Mouse (Mus musculus): ENCODE results near the gene D630039A03Rik. TPM values are rescaled to one million over a fixed set of nuclear protein-coding genes. Genes with fewer than 3 reads are reported as not detected.

Gene D630039A03Rik
- 3.4 and 3.5 TPM in 2 replicates for polyA plus RNA-seq (2015; fragmentation: Nextera tagmentation; extraction: Ambion mirVana)

DNA sequence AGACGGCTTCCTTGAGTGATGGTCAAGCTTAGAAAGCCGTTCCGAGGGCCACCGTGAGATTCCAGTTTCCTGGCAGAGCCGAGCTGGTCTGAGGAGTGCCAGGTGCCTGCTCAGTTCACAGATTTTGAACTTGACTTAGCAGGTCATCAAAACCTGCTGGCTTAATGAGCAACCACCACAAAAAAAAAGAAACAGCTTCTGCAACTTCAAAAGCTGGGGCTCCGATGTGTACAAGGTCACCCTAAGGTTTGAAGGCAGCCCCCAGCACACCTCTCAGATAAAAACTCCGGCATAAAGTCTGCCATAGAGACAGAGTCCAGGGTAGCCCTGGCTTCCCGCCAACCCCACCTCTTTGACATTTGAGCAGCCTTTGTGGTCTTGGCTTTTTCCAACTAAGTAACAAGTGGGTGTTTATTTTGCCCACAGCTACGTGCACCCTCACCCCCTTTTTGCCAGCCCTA lies at the start of gene D630039A03Rik:
D630039A03Rik (minus strand) TSS at position 97 of the 461 bp plus-strand sequence.
- peak within 1 kb of the TSS; percentile 82 for H3K27ac ChIP-seq (ENCODE audit: low read length)
- no peaks in the 10 kb centered on the region for H3K27me3 ChIP-seq (ENCODE audit: control insufficient read depth, insufficient read depth, low read depth, low read length)
- H3K9ac ChIP-seq (ENCODE audit: low read length): peak within 1 kb of the TSS; percentile 33
- 9% methylated on average over 9 of the region's 9 CpGs for WGBS
- H3K4me1 ChIP-seq (replicated peaks; ENCODE audit: control insufficient read depth, insufficient read depth, low read length): peaks cover 10% of the 10 kb centered on the region
- no peaks in the 10 kb centered on the region for H3K36me3 ChIP-seq (ENCODE audit: control insufficient read depth, insufficient read depth, low read length)
- peak; percentile 23; the same call in 1 of the 2 replicates for ATAC-seq (ENCODE audit: low read depth)
- no peaks in the 10 kb centered on the region for H3K9me3 ChIP-seq (ENCODE audit: control insufficient read depth, low read length)
- H3K4me3 ChIP-seq (ENCODE audit: low read length): peak within 1 kb of the TSS; percentile 37
- peak within 1 kb of the TSS; percentile 51 for H3K4me2 ChIP-seq (ENCODE audit: low read depth, low read length)

DNA sequence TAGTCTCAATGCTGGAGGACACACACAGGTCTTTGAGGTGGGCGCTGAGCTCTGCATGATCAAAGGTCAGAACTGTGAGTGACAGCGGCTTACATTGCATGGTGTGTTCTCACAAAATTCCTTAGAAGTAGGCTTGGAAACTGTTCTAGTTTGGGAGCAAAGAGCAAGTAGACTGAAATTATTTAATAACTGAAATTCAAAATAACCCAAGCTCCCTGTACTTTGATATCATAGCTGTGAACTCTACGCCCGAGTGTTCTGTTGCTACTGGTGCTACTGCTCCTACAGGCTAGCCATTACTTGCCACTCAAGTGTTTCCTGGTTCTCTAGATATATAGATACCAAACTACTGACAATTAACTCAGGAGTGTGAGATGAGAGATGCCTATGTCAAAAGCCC lies 49.4 kb upstream of the D630039A03Rik start:
- Histone ChIP-seq H3K36me3 (ENCODE audit: control insufficient read depth, insufficient read depth, low read length) (no peaks in the 10 kb centered on the region), H3K9ac (ENCODE audit: low read length) (no peak overlapping the region), H3K4me2 (ENCODE audit: low read depth, low read length) (no peak overlapping the region), H3K4me3 (ENCODE audit: low read length) (no peak overlapping the region), H3K27ac (ENCODE audit: low read length) (no peak overlapping the region), H3K4me1 (replicated peaks; ENCODE audit: control insufficient read depth, insufficient read depth, low read length) (peaks cover 3% of the 10 kb centered on the region; the same call in 1 of the 2 replicates), H3K9me3 (ENCODE audit: control insufficient read depth, low read length) (no peaks in the 10 kb centered on the region), H3K27me3 (ENCODE audit: control insufficient read depth, insufficient read depth, low read depth, low read length) (no peaks in the 10 kb centered on the region)
- 91% methylated on average over 4 of the region's 4 CpGs for WGBS
- no peak for ATAC-seq (ENCODE audit: low read depth)

DNA sequence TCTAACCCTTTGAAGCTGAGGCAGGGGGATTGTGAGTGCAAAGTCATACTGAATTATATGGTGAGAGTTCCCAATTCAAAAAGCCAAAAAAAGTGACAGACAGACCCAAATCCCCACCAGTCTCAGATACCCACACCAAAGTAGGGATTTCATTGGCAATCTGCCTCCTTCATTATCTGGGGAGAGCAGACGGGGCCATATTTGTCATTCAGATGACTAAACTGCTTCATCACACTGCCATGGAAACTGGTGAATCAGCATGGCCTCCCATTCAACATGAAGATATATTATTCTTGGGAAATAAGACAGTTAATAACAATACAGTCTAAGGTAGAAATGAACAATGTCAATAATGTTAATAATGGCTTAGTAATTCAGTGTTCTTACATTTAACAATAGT lies 48.0 kb upstream of the D630039A03Rik start:
- H3K27ac ChIP-seq (ENCODE audit: low read length): no peak overlapping the region
- H3K4me2 ChIP-seq (ENCODE audit: low read depth, low read length): no peak overlapping the region
- H3K9me3 ChIP-seq (ENCODE audit: control insufficient read depth, low read length): no peaks in the 10 kb centered on the region
- H3K4me3 ChIP-seq (ENCODE audit: low read length): no peak overlapping the region
- H3K4me1 ChIP-seq (replicated peaks; ENCODE audit: control insufficient read depth, insufficient read depth, low read length): peaks cover 3% of the 10 kb centered on the region; the same call in 1 of the 2 replicates
- no peaks in the 10 kb centered on the region for H3K36me3 ChIP-seq (ENCODE audit: control insufficient read depth, insufficient read depth, low read length)
- no peak overlapping the region for H3K9ac ChIP-seq (ENCODE audit: low read length)
- H3K27me3 ChIP-seq (ENCODE audit: control insufficient read depth, insufficient read depth, low read depth, low read length): no peaks in the 10 kb centered on the region
- ATAC-seq (ENCODE audit: low read depth): no peak
- 31% methylated on average over 1 of the region's 1 CpGs for WGBS

DNA sequence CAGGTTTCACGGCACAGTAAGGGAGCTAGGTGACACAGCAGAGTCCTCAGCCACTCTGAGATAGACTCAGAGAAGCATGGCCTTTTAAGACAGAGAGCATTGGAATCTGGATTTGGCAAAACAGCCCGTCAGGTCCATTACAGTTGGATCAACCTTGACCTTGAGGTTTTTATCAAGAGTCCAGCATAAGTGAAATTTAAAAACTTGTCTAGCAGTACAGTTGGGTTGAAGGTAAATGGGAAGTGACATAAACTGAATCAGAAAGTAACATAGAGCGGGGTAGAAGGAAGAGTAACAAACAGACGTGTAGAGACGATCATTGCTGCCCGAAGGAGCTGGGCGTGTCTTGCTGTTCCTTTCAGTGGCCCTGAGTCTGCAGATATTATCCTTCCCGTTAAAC lies 43.0 kb upstream of the D630039A03Rik start:
- no peaks in the 10 kb centered on the region for H3K9me3 ChIP-seq (ENCODE audit: control insufficient read depth, low read length)
- H3K36me3 ChIP-seq (ENCODE audit: control insufficient read depth, insufficient read depth, low read length): no peaks in the 10 kb centered on the region
- H3K4me3 ChIP-seq (ENCODE audit: low read length): no peak overlapping the region
- H3K27me3 ChIP-seq (ENCODE audit: control insufficient read depth, insufficient read depth, low read depth, low read length): no peaks in the 10 kb centered on the region
- WGBS: 85% methylated on average over 8 of the region's 8 CpGs
- H3K4me1 ChIP-seq (replicated peaks; ENCODE audit: control insufficient read depth, insufficient read depth, low read length): peaks cover 15% of the 10 kb centered on the region; the same call in 1 of the 2 replicates
- no peak overlapping the region for H3K27ac ChIP-seq (ENCODE audit: low read length)
- H3K9ac ChIP-seq (ENCODE audit: low read length): no peak overlapping the region
- H3K4me2 ChIP-seq (ENCODE audit: low read depth, low read length): no peak overlapping the region
- ATAC-seq (ENCODE audit: low read depth): no peak

DNA sequence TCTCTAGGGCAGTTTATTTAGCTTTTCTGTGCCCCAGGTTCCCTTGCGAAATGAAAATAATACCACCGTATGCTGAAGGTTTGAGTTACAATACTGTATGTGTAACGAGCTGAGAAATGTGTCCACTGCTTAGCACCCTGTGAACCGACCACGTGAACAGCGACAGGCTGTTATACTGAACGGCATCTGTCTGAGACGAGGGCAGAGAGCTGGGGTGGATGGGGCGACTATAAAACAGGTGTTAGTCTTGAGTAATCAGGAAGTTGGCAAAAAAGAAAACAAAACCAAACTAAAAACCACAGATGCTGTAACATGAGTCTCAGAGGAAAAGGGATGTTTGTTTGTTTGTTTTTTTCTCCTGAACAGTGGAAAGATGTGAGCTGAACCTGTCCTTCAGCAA lies 42.0 kb upstream of the D630039A03Rik start:
- H3K9me3 ChIP-seq (ENCODE audit: control insufficient read depth, low read length): no peaks in the 10 kb centered on the region
- H3K4me1 ChIP-seq (replicated peaks; ENCODE audit: control insufficient read depth, insufficient read depth, low read length): peaks cover 17% of the 10 kb centered on the region; the same call in 1 of the 2 replicates
- H3K27me3 ChIP-seq (ENCODE audit: control insufficient read depth, insufficient read depth, low read depth, low read length): no peaks in the 10 kb centered on the region
- no peak overlapping the region for H3K27ac ChIP-seq (ENCODE audit: low read length)
- no peak overlapping the region for H3K9ac ChIP-seq (ENCODE audit: low read length)
- H3K36me3 ChIP-seq (ENCODE audit: control insufficient read depth, insufficient read depth, low read length): no peaks in the 10 kb centered on the region
- WGBS: 62% methylated on average over 9 of the region's 9 CpGs
- no peak for ATAC-seq (ENCODE audit: low read depth)
- H3K4me3 ChIP-seq (ENCODE audit: low read length): no peak overlapping the region
- no peak overlapping the region for H3K4me2 ChIP-seq (ENCODE audit: low read depth, low read length)

DNA sequence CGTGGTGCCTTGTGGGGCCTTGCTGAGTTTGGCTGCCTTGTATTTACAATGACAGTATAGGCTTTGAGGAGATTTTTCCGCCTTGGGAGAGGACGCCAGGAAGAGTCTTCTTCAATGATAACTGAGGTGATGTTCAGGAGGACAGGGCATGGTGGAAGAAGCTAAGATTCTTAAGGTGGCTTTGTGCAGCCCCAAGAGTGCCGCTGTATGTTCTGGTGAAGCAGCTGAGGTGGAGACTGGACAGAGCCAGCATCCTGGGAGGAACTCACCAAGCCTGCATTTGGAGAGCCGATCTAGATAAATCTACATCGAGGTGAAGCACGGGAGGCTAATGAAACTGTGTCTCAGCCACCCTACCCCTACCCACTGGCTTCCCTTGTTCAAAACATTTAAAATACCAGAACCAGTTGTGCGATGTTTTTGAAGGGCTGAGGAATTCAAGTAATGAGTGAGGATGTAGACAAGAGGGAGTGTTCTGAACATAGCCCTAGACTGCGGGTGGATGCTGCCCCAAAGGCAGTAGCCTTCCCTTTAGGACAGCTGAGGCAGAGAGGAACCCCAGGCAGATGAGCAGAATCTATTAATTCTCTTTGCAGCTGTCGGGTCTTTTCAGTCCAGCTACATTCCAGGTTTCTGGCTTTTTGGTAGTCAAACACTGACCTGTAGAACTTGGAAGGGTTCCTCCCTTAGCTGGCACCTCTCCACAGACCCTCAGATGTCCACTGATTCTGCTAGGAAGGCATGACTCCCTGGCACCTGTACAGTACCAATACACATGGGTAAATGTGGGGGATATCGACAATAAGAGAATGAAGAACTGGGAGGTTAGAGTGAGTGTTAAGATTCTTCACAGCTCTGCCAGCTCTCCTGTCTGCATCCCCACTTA lies 41.3 kb upstream of the D630039A03Rik start:
- H3K9me3 ChIP-seq (ENCODE audit: control insufficient read depth, low read length): no peaks in the 10 kb centered on the region
- H3K4me3 ChIP-seq (ENCODE audit: low read length): peak overlapping the region; percentile 83
- H3K9ac ChIP-seq (ENCODE audit: low read length): peak overlapping the region; percentile 74
- no peak for ATAC-seq (ENCODE audit: low read depth)
- peak overlapping the region; percentile 85 for H3K4me2 ChIP-seq (ENCODE audit: low read depth, low read length)
- no peaks in the 10 kb centered on the region for H3K36me3 ChIP-seq (ENCODE audit: control insufficient read depth, insufficient read depth, low read length)
- peaks cover 17% of the 10 kb centered on the region; the same call in 1 of the 2 replicates for H3K4me1 ChIP-seq (replicated peaks; ENCODE audit: control insufficient read depth, insufficient read depth, low read length)
- 33% methylated on average over 11 of the region's 11 CpGs for WGBS
- H3K27me3 ChIP-seq (ENCODE audit: control insufficient read depth, insufficient read depth, low read depth, low read length): no peaks in the 10 kb centered on the region
- peak overlapping the region; percentile 98 for H3K27ac ChIP-seq (ENCODE audit: low read length)

DNA sequence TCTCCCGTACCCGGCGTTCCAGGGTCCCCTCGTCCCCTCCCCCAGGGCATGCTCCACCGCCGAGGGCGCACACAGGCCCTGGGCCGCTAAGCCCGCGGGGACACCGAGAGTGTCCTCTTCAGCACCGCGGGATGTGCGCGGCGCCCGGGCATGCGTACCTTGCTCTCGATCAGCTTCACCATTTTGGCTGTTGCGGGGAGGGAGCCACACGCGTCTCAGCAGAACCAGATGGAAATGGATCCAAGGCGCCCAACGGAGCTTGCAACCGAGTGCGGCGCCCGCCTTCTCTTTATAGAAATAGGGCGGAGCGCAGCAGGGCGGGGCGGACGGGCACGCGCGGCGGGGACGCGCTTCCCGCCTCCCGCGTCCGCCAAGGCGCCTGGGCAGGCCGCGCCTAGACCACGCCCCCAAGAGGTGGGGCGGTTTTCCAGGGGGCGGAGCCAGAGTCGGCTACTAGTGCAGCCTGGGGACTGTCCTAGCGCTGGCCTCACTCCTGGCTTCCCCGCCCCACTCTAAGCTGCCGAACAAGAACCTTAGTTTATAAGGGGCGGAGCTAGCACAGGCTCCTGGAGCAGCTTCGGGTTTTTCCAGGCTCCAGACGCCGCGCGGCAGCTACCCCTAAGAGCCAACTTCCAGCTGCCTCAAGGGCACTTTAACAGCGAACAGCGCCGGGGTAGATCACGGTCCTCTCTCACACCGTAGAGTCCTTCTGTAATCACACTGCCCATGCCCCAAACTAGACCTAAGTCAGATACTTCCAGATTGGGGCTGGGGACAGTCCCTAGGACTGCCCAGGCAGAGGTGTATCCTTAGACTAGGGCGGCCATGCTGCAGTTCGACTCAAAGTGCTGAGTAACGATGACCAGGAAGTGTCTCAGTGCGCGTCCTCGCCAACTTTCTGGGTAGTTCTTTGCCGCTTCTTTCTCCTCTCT lies 40.2 kb upstream of the D630039A03Rik start, which contains the start of gene Txn1:
Txn1 (minus strand) TSS at position 383 of the 932 bp plus-strand sequence.
- Histone ChIP-seq H3K9me3 (ENCODE audit: control insufficient read depth, low read length) (peaks cover under 1% of the 10 kb centered on the region; the same call in 1 of the 2 replicates), H3K9ac (ENCODE audit: low read length) (peak within 1 kb of the TSS; percentile 91), H3K4me2 (ENCODE audit: low read depth, low read length) (peak within 1 kb of the TSS; percentile 85), H3K4me3 (ENCODE audit: low read length) (peak within 1 kb of the TSS; percentile 83), H3K4me1 (replicated peaks; ENCODE audit: control insufficient read depth, insufficient read depth, low read length) (peaks cover 17% of the 10 kb centered on the region; the same call in 1 of the 2 replicates), H3K27me3 (ENCODE audit: control insufficient read depth, insufficient read depth, low read depth, low read length) (no peaks in the 10 kb centered on the region), H3K36me3 (ENCODE audit: control insufficient read depth, insufficient read depth, low read length) (peaks cover 6% of the 10 kb centered on the region), H3K27ac (ENCODE audit: low read length) (peak within 1 kb of the TSS; percentile 98)
- ATAC-seq (ENCODE audit: low read depth): peak; percentile 98
- WGBS: under 1% methylated on average over 67 of the region's 71 CpGs

DNA sequence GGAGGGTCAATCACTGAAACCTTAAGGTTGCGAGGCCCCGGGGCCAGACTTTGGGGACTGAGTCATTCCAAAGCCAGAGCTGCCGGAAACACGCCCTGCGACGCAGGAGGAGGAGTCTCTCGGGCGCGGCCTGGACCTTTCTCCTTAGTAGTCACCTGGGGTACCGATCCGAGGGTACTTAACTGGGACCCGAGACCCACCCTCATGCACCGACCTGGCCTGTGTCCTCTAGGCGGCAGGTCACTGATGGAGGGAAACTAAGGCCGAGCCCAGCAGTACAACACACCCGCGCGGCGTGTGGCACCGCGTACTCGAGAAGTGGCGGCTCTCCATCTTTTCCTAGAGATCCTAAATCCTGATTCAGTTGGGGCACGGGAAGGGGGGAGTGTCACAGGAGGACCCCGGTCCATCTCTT lies 39.5 kb upstream of the D630039A03Rik start:
- under 1% methylated on average over 25 of the region's 25 CpGs for WGBS
- peak overlapping the region; percentile 83 for H3K4me3 ChIP-seq (ENCODE audit: low read length)

More for the DNA sequence above, 39.5 kb upstream of the D630039A03Rik start:
- H3K9ac ChIP-seq (ENCODE audit: low read length): peak overlapping the region; percentile 91
- no peaks in the 10 kb centered on the region for H3K27me3 ChIP-seq (ENCODE audit: control insufficient read depth, insufficient read depth, low read depth, low read length)
- H3K9me3 ChIP-seq (ENCODE audit: control insufficient read depth, low read length): peaks cover 3% of the 10 kb centered on the region; the same call in 1 of the 2 replicates
- H3K36me3 ChIP-seq (ENCODE audit: control insufficient read depth, insufficient read depth, low read length): peaks cover 13% of the 10 kb centered on the region
- peak overlapping the region; percentile 92 for H3K27ac ChIP-seq (ENCODE audit: low read length)
- peak; percentile 13 for ATAC-seq (ENCODE audit: low read depth)
- H3K4me2 ChIP-seq (ENCODE audit: low read depth, low read length): peak overlapping the region; percentile 73
- peaks cover 17% of the 10 kb centered on the region; the same call in 1 of the 2 replicates for H3K4me1 ChIP-seq (replicated peaks; ENCODE audit: control insufficient read depth, insufficient read depth, low read length)

Measured in lung, embryonic 16.5 days (tissue).